In genomic region chr4:123571869-123572268, GRCm38 (mm10) we compare ENCODE assay signal across 7 mouse cellular contexts.
DNase-seq lines count a peak whose midpoint lies in the region; ATAC-seq and TF ChIP-seq lines count a peak whose summit lies in the region.

No protein-coding gene starts in this region.

- peaks cover 7% of the 10 kb centered on the region; the same call in 1 of the 2 replicates for H3K27me3 ChIP-seq in G1E (ENCODE audit: insufficient read depth, low read length)
- no peaks in the 10 kb centered on the region for H3K27me3 ChIP-seq in forebrain, embryonic 12.5 days

- H3K36me3 ChIP-seq in G1E (replicated peaks), result no peaks in the 10 kb centered on the region
- H3K36me3 ChIP-seq in forebrain, embryonic 12.5 days (replicated peaks), result no peaks in the 10 kb centered on the region

- no peak overlapping the region for H3K9ac ChIP-seq in forebrain, embryonic 12.5 days

- 10% methylated on average over 7 of the region's 7 CpGs for WGBS in forebrain, embryonic 12.5 days

- H3K9me3 ChIP-seq in G1E (replicated peaks), result no peaks in the 10 kb centered on the region
- H3K9me3 ChIP-seq in forebrain, embryonic 12.5 days, result no peaks in the 10 kb centered on the region

- peaks cover 9% of the 10 kb centered on the region for H3K4me1 ChIP-seq in G1E (ENCODE audit: insufficient read depth, low read depth, low read length)
- H3K4me1 ChIP-seq in forebrain, embryonic 12.5 days, result peaks cover 38% of the 10 kb centered on the region

- TF ChIP-seq CTCF in G1E (IDR thresholded peaks at IDR 0.05; ENCODE audit: low read depth, low read length), result no peak

- peak; percentile 67 to 69 for DNase-seq in B cell, adult 2 months
- no peak for DNase-seq in G1E (ENCODE audit: low spot score)
- DNase-seq in lung, postnatal 10 days, result peak; percentile 69
- DNase-seq in spleen, postnatal 10 days (ENCODE audit: low spot score in 2 of 2), result peak; percentile 34 to 52
- no peak for DNase-seq in cerebellum, postnatal 4 days (ENCODE audit: low spot score in 2 of 2)

- peak; percentile 76 for ATAC-seq in G1E (ENCODE audit: extremely low read depth, insufficient number of reproducible peaks, low FRiP score, poor library complexity, severe bottlenecking)
- peak; percentile 64; the same call in 1 of the 2 replicates for ATAC-seq in forebrain, embryonic 12.5 days (ENCODE audit: low FRiP score)
- peak; percentile 90 for ATAC-seq in inflammation-experienced regulatory T-cells, adult 6 months

- H3K4me2 ChIP-seq in forebrain, embryonic 12.5 days, result peak overlapping the region; percentile 10; the same call in 1 of the 2 replicates

- H3K27ac ChIP-seq in forebrain, embryonic 12.5 days, result peak overlapping the region; percentile 36; the same call in 1 of the 2 replicates

- no peak overlapping the region for H3K4me3 ChIP-seq in G1E (ENCODE audit: low read depth, low read length)
- no peak overlapping the region for H3K4me3 ChIP-seq in forebrain, embryonic 12.5 days (replicated peaks)

Comparison
In these comparisons a context has a peak if more than half of its experiments do, and no peak if none do; other contexts are left out.
1. DNase-seq: peak in B cell, adult 2 months (2 of 2), lung, postnatal 10 days (single experiment) and spleen, postnatal 10 days (2 of 2); none in G1E (single experiment) and cerebellum, postnatal 4 days (0 of 2).
2. Peak in every context shown above with its lines, with median percentiles within 50 percentile points of each other: ATAC-seq.